Mouse (Mus musculus): Measurements from ENCODE around the gene Agbl4. TPM values are rescaled to one million over a fixed set of nuclear protein-coding genes. Genes with fewer than 3 reads are reported as not detected.

Agbl4 gene
- polyA plus RNA-seq, 1 experiment: 0.21 TPM

- Histone ChIP-seq H3K4me3 (replicated peaks; ENCODE audit: extremely low read depth, low read depth, low read length) (no peak overlapping the region), H3K4me1 (ENCODE audit: control insufficient read depth, insufficient read depth, low read length) (no peaks in the 10 kb centered on the region)
- no peak for TF ChIP-seq CTCF (IDR thresholded peaks at IDR 0.05; ENCODE audit: insufficient read depth, low read length)
- 45% methylated on average over 3 of the region's 3 CpGs for WGBS
- no peak for DNase-seq
These were observed 151.8 kb downstream of the Agbl4 start for GRCm38 (mm10) chr4:110549223-110549622.

DNA sequence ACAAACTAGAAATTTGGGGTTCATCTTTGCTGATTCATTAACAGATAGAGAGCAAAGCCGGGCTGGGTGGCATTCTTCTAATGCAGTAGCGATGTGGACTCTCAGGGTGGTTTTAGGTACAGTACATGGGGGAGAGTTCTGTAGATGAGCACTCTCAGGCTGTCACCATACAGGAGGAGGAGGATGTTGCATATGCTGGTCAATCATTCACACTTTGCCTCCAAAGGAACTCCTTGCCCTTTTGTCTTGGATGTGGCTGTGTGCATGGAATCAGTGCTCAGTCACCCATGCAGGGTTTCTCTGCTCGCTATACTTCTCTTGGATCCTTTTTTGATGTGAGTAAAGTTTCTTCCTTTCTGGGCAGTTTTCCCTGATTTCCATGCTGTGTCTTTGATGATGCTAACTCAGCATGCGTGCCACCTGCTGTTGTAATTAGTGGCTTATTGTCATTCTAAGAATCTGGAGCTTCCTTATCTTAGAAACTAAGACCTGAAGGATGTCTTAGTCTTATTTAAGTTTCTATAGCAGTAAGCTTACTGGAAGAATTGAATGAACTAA is 200.3 kb downstream of the Agbl4 start:
- no peak for DNase-seq
- Histone ChIP-seq H3K4me3 (replicated peaks; ENCODE audit: extremely low read depth, low read depth, low read length) (no peak overlapping the region), H3K4me1 (ENCODE audit: control insufficient read depth, insufficient read depth, low read length) (no peaks in the 10 kb centered on the region)
- 58% methylated on average over 4 of the region's 4 CpGs for WGBS
- TF ChIP-seq POLR2A (IDR thresholded peaks at IDR 0.05; ENCODE audit: borderline replicate concordance, extremely low read depth, low read depth, low read length): no peak
- no peak for TF ChIP-seq CTCF (IDR thresholded peaks at IDR 0.05; ENCODE audit: insufficient read depth, low read length)

GRCm38 (mm10) chr4:110641417-110641816 is 244.0 kb downstream of the Agbl4 start:
- no peak overlapping the region for H3K4me3 ChIP-seq (replicated peaks; ENCODE audit: extremely low read depth, low read depth, low read length)
- 90% methylated on average over 3 of the region's 3 CpGs for WGBS
- no peak for DNase-seq

GRCm38 (mm10) chr4:110662940-110663339 is 265.5 kb downstream of the Agbl4 start:
- DNase-seq: no peak
- Histone ChIP-seq H3K4me1 (ENCODE audit: control insufficient read depth, insufficient read depth, low read length) (no peaks in the 10 kb centered on the region), H3K4me3 (replicated peaks; ENCODE audit: extremely low read depth, low read depth, low read length) (no peak overlapping the region)
- TF ChIP-seq POLR2A (IDR thresholded peaks at IDR 0.05; ENCODE audit: borderline replicate concordance, extremely low read depth, low read depth, low read length) (no peak), CTCF (IDR thresholded peaks at IDR 0.05; ENCODE audit: insufficient read depth, low read length) (no peak)
- WGBS: 80% methylated on average over 2 of the region's 2 CpGs

More at GRCm38 (mm10) chr4:110641417-110641816, 244.0 kb downstream of the Agbl4 start:
- TF ChIP-seq CTCF (IDR thresholded peaks at IDR 0.05; ENCODE audit: insufficient read depth, low read length) (no peak), POLR2A (IDR thresholded peaks at IDR 0.05; ENCODE audit: borderline replicate concordance, extremely low read depth, low read depth, low read length) (no peak)
- no peaks in the 10 kb centered on the region for H3K4me1 ChIP-seq (ENCODE audit: control insufficient read depth, insufficient read depth, low read length)

DNA sequence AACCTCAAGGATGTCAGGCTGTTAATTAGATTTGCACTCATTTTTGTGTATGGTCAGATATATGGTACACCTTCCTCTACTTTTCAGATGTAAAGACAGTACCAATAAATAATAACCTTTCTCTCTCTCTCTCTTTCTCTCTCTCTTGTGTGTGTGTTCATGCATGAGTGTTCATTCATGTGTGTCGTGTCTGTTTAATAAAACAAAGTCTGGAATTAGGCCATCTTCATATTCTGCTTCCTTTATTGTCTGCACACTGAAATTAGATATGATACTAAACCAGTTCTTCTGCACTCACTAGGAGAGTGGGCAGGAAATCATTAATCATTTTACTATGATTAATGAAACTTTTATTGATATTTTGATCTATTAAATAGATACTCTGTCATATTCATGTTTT is 276.7 kb downstream of the Agbl4 start:
- Histone ChIP-seq H3K4me3 (replicated peaks; ENCODE audit: extremely low read depth, low read depth, low read length) (no peak overlapping the region), H3K4me1 (ENCODE audit: control insufficient read depth, insufficient read depth, low read length) (no peaks in the 10 kb centered on the region)
- no peak for DNase-seq
- WGBS: 54% methylated on average over 1 of the region's 1 CpGs
- TF ChIP-seq POLR2A (IDR thresholded peaks at IDR 0.05; ENCODE audit: borderline replicate concordance, extremely low read depth, low read depth, low read length): no peak
- no peak for TF ChIP-seq CTCF (IDR thresholded peaks at IDR 0.05; ENCODE audit: insufficient read depth, low read length)

DNA sequence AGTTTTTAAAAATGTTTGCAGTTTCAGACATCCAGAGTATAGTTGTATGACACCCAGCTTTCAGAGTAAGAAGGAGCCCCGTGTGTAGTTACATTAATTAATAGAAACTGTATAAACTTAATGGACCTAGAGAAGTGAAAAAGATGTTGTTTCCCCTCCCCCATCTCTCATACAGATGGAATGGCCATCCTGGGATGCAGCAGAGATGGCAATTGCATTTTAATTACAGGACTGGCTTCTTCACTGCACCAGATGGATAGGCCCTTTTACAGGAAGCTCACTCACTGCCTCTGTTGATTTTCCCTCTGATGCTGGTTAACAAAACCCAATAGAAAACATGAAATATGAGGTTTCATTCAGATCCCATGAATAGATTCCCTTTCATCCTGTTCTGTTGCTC is 337.7 kb downstream of the Agbl4 start:
- 89% methylated on average over 1 of the region's 1 CpGs for WGBS
- H3K4me1 ChIP-seq (ENCODE audit: control insufficient read depth, insufficient read depth, low read length): no peaks in the 10 kb centered on the region
- H3K4me3 ChIP-seq (replicated peaks; ENCODE audit: extremely low read depth, low read depth, low read length): no peak overlapping the region
- no peak for TF ChIP-seq POLR2A (IDR thresholded peaks at IDR 0.05; ENCODE audit: borderline replicate concordance, extremely low read depth, low read depth, low read length)
- TF ChIP-seq CTCF (IDR thresholded peaks at IDR 0.05; ENCODE audit: insufficient read depth, low read length): no peak
- DNase-seq: no peak

DNA sequence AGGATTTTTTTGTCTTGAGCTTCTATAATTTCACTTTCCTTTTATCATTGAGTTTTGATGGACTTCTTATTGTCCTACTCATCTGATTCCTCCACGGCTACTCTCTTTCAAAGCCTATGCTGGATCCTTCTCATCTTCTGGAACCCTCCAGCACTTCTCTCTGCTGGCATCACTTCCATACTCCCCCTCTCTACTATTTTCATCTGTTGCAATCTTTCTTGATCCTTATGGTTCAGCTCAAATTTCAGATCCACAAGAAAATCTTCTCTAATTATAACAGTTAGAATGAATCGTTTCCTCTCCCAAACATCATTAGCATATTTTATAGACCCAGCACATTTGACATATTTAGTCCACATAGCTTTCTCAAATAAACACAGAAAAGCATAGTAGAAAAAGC is 360.5 kb downstream of the Agbl4 start:
- WGBS: 80% methylated on average over 2 of the region's 2 CpGs
- TF ChIP-seq CTCF (IDR thresholded peaks at IDR 0.05; ENCODE audit: insufficient read depth, low read length) (no peak), POLR2A (IDR thresholded peaks at IDR 0.05; ENCODE audit: borderline replicate concordance, extremely low read depth, low read depth, low read length) (no peak)
- no peak for DNase-seq
- Histone ChIP-seq H3K4me1 (ENCODE audit: control insufficient read depth, insufficient read depth, low read length) (no peaks in the 10 kb centered on the region), H3K4me3 (replicated peaks; ENCODE audit: extremely low read depth, low read depth, low read length) (no peak overlapping the region)

DNA sequence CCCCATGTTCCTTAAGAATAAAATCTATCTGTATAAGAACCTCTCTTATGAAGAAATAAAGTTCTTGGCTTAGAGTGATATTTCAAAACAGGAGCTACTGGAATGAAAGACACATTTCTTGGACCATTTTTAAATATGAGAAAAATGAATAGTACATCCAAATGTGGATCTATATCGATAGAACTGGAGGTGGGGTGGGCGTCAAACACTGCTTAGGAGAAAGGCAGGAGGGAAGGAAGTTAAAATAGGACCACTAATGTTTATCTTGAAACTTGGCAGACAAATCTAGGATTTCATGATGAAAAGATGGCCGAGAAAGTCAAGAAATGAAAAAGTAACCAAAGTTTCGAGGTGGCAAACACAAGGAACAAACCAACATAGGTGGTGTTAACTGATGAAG is 391.1 kb downstream of the Agbl4 start:
- no peak for DNase-seq
- WGBS: 61% methylated on average over 4 of the region's 4 CpGs
- no peak for TF ChIP-seq CTCF (IDR thresholded peaks at IDR 0.05; ENCODE audit: insufficient read depth, low read length)
- TF ChIP-seq POLR2A (IDR thresholded peaks at IDR 0.05; ENCODE audit: borderline replicate concordance, extremely low read depth, low read depth, low read length): no peak
- Histone ChIP-seq H3K4me3 (replicated peaks; ENCODE audit: extremely low read depth, low read depth, low read length) (no peak overlapping the region), H3K4me1 (ENCODE audit: control insufficient read depth, insufficient read depth, low read length) (no peaks in the 10 kb centered on the region)

DNA sequence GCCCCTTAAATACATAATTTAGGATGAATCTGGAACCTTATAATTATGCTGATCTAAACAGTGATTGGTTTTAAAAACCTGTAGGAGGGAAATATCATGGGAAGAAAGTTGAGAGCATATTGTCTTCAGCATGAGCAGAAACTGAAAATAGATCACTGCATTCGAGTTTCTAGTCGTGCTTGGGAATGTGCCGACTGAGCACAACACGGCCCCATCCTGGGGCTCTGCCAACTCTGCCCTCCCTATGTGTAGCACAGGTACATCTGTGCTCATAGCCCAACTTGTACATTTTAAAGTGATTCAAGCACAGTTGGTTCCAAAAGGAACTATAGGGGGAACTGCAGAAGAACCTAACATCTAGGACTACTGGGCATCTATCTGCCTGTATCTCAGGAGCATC is 402.4 kb downstream of the Agbl4 start:
- TF ChIP-seq POLR2A (IDR thresholded peaks at IDR 0.05; ENCODE audit: borderline replicate concordance, extremely low read depth, low read depth, low read length) (no peak), CTCF (IDR thresholded peaks at IDR 0.05; ENCODE audit: insufficient read depth, low read length) (no peak)
- Histone ChIP-seq H3K4me3 (replicated peaks; ENCODE audit: extremely low read depth, low read depth, low read length) (no peak overlapping the region), H3K4me1 (ENCODE audit: control insufficient read depth, insufficient read depth, low read length) (no peaks in the 10 kb centered on the region)
- no peak for DNase-seq
- WGBS: 74% methylated on average over 4 of the region's 4 CpGs

- TF ChIP-seq POLR2A (IDR thresholded peaks at IDR 0.05; ENCODE audit: borderline replicate concordance, extremely low read depth, low read depth, low read length): no peak
- TF ChIP-seq CTCF (IDR thresholded peaks at IDR 0.05; ENCODE audit: insufficient read depth, low read length): no peak
- 50% methylated on average over 1 of the region's 1 CpGs for WGBS
- no peak overlapping the region for H3K4me3 ChIP-seq (replicated peaks; ENCODE audit: extremely low read depth, low read depth, low read length)
- no peaks in the 10 kb centered on the region for H3K4me1 ChIP-seq (ENCODE audit: control insufficient read depth, insufficient read depth, low read length)
- DNase-seq: no peak
These were observed 413.5 kb downstream of the Agbl4 start for GRCm38 (mm10) chr4:110810947-110811346.
